Mouse (Mus musculus) thymus, adult 2 months (tissue): ENCODE results near the gene Olfml2a. TPM values are rescaled to one million over a fixed set of nuclear protein-coding genes. Genes with fewer than 3 reads are reported as not detected.
"Not testable (repeated sequence)": the region's sequence is repeated elsewhere in the genome, so short reads cannot be mapped to it uniquely, and the experiment has no call there.

ENCODE experiments used
- DNase-seq: peaks from one replicate; pipeline ENCODE4 v3.0.0; 2021
- H3K27ac ChIP-seq: fragments of 200-500 bp; 2 replicates; pipeline ENCODE4 v1.5.1; 2012; ENCODE audit warnings: low read length, control low read depth; ENCODE audit not compliant: control insufficient read depth, insufficient read depth
- H3K27me3 ChIP-seq: fragments of 200-500 bp; 2 replicates; pipeline ENCODE4 v1.6.1; 2012; ENCODE audit warnings: mild to moderate bottlenecking, low read length, moderate library complexity, mixed read lengths; ENCODE audit not compliant: control insufficient read depth, insufficient read depth
- H3K36me3 ChIP-seq: fragments of 200-500 bp; 2 replicates; pipeline ENCODE4 v1.6.1; 2012; ENCODE audit warnings: mild to moderate bottlenecking, low read length, moderate library complexity; ENCODE audit not compliant: control insufficient read depth, insufficient read depth
- H3K4me1 ChIP-seq: fragments of 200-500 bp; replicated peaks from 2 replicates; pipeline ENCODE4 v1.6.1; 2012; ENCODE audit warnings: low read length; ENCODE audit not compliant: control insufficient read depth, insufficient read depth
- H3K4me3 ChIP-seq: fragments of 200-500 bp; 2 replicates; pipeline ENCODE4 v1.5.1; 2012; ENCODE audit warnings: mild to moderate bottlenecking, low read length, control low read depth, moderate library complexity; ENCODE audit not compliant: control insufficient read depth, insufficient read depth
- CTCF ChIP-seq: fragments of 200-500 bp; IDR thresholded peaks from 2 replicates; pipeline ENCODE4 v1.5.1; 2012; ENCODE audit warnings: mild to moderate bottlenecking, control low read depth, low read length, moderate library complexity, borderline replicate concordance; ENCODE audit not compliant: control insufficient read depth, poor library complexity, insufficient read depth; ENCODE audit errors: extremely low read depth
- POLR2A ChIP-seq: fragments of 200-500 bp; IDR thresholded peaks from 2 replicates; pipeline ENCODE4 v1.6.1; 2012; ENCODE audit warnings: mild to moderate bottlenecking, low read length, control low read depth, moderate library complexity; ENCODE audit not compliant: control insufficient read depth, poor library complexity, insufficient read depth; ENCODE audit errors: extremely low read depth
- WGBS: fragments of 180-500 bp; shearing (Covaris S2); methylation state at CpG from one replicate; pipeline ENCODE4 v1.1.7; 2018; 5-methylcytosine and 5-hydroxymethylcytosine counted together
- polyA plus RNA-seq: library from polyadenylated mRNA; depleted of rRNA; stranded (reverse); fragments of >200 nt; gene quantifications from 2 replicates; pipeline ENCODE4 v1.2.3, GENCODE M21; 2012

Olfml2a gene
- polyA plus RNA-seq, 1 experiment, result 5.0 TPM

- TF ChIP-seq POLR2A (no peak), CTCF (no peak)
- 10% methylated on average over 15 of the region's 15 CpGs for WGBS
- Histone ChIP-seq H3K27ac (peak within 1 kb of the TSS; percentile 6; the same call in 1 of the 2 replicates), H3K36me3 (peaks cover 23% of the 10 kb centered on the region), H3K27me3 (no peaks in the 10 kb centered on the region), H3K4me3 (peak within 1 kb of the TSS; percentile 91), H3K4me1 (peaks cover 17% of the 10 kb centered on the region)
- DNase-seq, result peak; percentile 73
Measured at GRCm38 (mm10) chr2:39005574-39006079, 73.8 kb downstream of the Olfml2a start, which contains the start of gene Rpl35. Rpl35 (minus strand) TSS chr2:39005624.

DNA sequence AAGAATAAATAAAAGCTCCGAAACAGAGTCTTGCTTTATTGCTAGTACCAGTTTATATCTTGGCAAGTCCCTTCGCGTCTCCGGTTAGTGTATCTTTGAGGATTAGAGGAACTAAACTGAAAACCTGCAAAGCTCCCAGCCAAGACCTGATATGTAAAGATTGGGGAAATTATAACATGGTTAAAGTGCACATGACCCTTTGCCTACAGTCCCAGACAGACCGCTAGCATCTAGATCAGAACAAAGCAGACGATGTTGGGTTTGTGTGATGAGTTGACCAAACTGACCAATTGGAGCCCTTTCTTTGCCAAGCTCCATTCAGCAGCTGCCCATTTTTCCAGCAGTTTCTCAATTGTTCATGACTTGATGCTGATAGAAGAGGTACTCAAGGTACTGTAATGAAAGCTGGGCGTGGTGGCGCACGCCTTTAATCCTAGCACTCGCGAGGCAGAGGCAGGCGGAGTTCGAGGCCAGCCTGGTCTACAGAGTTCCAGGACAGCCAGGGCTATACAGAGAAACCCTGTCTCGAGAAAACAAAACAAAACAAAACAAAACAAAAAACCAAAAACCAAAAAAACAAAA, 74.5 kb downstream of the Olfml2a start:
- Histone ChIP-seq H3K27me3 (no peaks in the 10 kb centered on the region), H3K4me3 (no peak overlapping the region), H3K4me1 (peaks cover 17% of the 10 kb centered on the region), H3K27ac (no peak overlapping the region), H3K36me3 (peaks cover 17% of the 10 kb centered on the region)
- DNase-seq, result no peak
- no peak for TF ChIP-seq CTCF
- TF ChIP-seq POLR2A, result no peak
- 92% methylated on average over 14 of the region's 14 CpGs for WGBS

DNA sequence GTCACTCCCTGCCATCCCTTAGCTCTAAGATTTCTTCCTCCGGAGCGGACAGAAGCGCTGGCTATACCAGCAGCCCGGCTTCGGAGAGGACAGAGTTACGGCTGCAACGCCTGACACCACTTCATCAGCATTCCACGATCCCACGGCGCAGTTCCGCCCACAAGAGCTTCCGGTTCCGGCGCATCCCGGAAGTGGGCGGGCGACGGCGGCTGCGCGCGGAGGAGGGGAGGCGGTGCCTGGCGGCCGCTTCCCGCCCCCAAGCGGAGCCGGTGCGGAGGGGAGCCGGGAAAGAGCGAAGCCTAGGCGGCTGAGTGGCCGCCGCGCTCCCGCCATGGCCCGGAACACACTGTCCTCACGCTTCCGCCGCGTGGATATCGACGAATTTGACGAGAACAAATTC, 76.1 kb downstream of the Olfml2a start:
- Histone ChIP-seq H3K27ac (peak overlapping the region; percentile 87), H3K4me3 (peak overlapping the region; percentile 79), H3K4me1 (peaks cover 17% of the 10 kb centered on the region), H3K36me3 (peaks cover 6% of the 10 kb centered on the region; the same call in 1 of the 2 replicates), H3K27me3 (no peaks in the 10 kb centered on the region)
- peak; percentile 85 for TF ChIP-seq POLR2A
- no peak for TF ChIP-seq CTCF
- under 1% methylated on average over 44 of the region's 44 CpGs for WGBS
- DNase-seq, result peak; percentile 95

GRCm38 (mm10) chr2:39008350-39008851, 76.6 kb downstream of the Olfml2a start:
- under 1% methylated on average over 25 of the region's 25 CpGs for WGBS
- Histone ChIP-seq H3K27me3 (no peaks in the 10 kb centered on the region), H3K4me3 (peak overlapping the region; percentile 79), H3K27ac (peak overlapping the region; percentile 87), H3K36me3 (peaks cover 6% of the 10 kb centered on the region), H3K4me1 (peaks cover 16% of the 10 kb centered on the region)
- DNase-seq, result peak; percentile 47
- no peak for TF ChIP-seq CTCF
- TF ChIP-seq POLR2A, result no peak

DNA sequence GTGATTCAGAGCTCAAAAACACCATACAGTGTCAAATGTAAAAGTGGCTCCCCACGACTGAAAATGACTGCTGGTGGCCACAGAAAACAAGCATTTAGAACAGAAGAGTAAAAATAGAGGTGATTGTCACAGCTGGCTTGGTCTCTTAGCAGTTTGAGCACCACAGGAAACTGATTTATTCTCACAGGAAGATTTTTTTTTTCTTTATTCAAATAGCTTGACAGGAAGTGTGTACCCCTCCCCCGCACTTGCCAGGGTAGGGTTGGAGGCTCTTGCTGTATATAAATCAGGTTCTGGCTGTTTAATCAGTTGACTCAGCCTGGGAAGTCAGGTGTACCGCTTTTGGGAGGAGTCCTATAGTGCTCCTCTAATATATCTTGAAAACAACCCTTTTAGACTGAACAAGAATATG, 77.2 kb downstream of the Olfml2a start:
- Histone ChIP-seq H3K36me3 (peaks cover 9% of the 10 kb centered on the region), H3K27ac (peak overlapping the region; percentile 87), H3K4me1 (peaks cover 11% of the 10 kb centered on the region), H3K27me3 (no peaks in the 10 kb centered on the region), H3K4me3 (peak overlapping the region; percentile 79)
- TF ChIP-seq CTCF (no peak), POLR2A (no peak)
- DNase-seq, result peak; percentile 80
- 0% methylated on average over 3 of the region's 3 CpGs for WGBS

GRCm38 (mm10) chr2:39010144-39010543, 78.4 kb downstream of the Olfml2a start:
- 97% methylated on average over 5 of the region's 5 CpGs for WGBS
- not testable (repeated sequence) for H3K4me1 ChIP-seq, H3K27me3 ChIP-seq, H3K27ac ChIP-seq, DNase-seq, H3K4me3 ChIP-seq
- H3K36me3 ChIP-seq, result peaks cover 20% of the 10 kb centered on the region

DNA sequence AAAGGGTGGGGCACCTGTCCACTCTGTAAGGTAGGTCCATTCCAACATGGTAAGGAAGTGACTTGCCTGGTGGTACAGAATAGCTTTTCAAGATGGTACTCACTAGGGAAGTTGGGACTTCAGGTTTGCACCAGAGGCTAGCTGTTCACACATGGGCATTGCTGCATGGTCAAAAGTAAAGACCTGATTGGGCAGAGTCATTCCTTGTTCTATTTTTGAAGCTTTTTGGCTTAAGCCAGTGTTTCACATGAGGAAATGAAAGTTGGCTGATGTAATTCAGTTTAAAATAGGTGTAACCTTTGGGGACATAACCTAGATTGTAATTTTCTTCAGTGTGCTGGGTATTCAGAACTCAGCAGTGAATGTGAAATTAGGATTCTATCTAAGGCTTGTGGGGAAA, 79.5 kb downstream of the Olfml2a start:
- H3K27me3 ChIP-seq, result no peaks in the 10 kb centered on the region
- no peak overlapping the region for H3K27ac ChIP-seq
- TF ChIP-seq POLR2A, result no peak
- TF ChIP-seq CTCF, result no peak
- peaks cover 4% of the 10 kb centered on the region for H3K4me1 ChIP-seq
- peaks cover 32% of the 10 kb centered on the region for H3K36me3 ChIP-seq
- no peak for DNase-seq
- H3K4me3 ChIP-seq, result no peak overlapping the region
